Mouse (Mus musculus): ENCODE measurements at regions not wholly inside any gene's neighbourhood (a gene's known extent, or its start where the extent isn't known, plus 50 kb on each side); places are given as distances from the start of the nearest gene placed in this dataset.

DNA sequence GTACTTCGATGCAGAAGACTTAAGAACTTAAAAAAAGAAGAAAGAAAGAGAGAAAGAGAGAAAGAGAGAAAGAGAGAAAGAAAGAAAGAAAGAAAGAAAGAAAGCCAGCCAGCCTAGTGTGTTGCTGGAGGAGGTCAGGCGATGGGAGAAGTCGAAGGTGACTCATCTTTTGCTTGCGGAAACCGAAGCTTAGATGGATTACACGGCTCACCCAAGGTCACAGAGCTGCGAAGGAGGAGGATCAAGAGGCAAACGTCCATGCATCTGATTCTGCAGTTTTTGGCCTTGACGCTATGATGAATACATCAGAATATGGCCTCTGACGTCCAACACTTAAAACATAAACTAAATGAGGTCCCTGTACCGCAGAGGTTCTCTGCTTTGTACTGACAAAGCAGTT lies 192.4 kb upstream of the Tmem45b start:
- H3K27ac ChIP-seq (ENCODE audit: insufficient read depth, low read length): no peak overlapping the region
- TF ChIP-seq POLR2A (IDR thresholded peaks at IDR 0.05; ENCODE audit: extremely low read depth, insufficient read depth, low read length) (no peak), CTCF (IDR thresholded peaks at IDR 0.05; ENCODE audit: extremely low read depth, insufficient read depth, low read length) (no peak)

DNA sequence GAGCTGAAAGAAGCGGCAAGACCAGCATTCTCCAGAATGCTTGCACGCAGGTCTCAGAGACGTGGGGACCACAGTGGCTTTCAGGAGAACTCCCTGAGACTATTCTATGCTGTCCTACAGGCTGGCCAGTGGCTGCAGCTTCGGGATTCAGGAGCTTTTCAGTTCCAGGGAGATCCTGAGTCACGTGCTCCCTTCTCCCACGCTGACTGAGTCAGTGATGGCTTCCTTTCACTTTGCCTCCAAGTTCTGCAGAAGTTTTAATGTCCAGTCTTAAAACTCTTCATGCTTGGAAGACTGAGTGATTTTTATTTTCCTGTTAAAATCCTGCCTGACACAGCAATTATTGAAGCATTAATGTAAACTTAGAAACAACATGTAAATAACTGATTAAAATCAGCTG lies 190.5 kb upstream of the Tmem45b start:
- TF ChIP-seq POLR2A (IDR thresholded peaks at IDR 0.05; ENCODE audit: extremely low read depth, insufficient read depth, low read length) (no peak), CTCF (IDR thresholded peaks at IDR 0.05; ENCODE audit: extremely low read depth, insufficient read depth, low read length) (no peak)
- H3K4me1 ChIP-seq (ENCODE audit: control insufficient read depth, insufficient read depth, low read length): no peaks in the 10 kb centered on the region
- no peak overlapping the region for H3K4me3 ChIP-seq (ENCODE audit: insufficient read depth, low read length)
- H3K27ac ChIP-seq (ENCODE audit: insufficient read depth, low read length): no peak overlapping the region

More for the DNA sequence above, 192.4 kb upstream of the Tmem45b start:
- Histone ChIP-seq H3K4me3 (ENCODE audit: insufficient read depth, low read length) (no peak overlapping the region), H3K4me1 (ENCODE audit: control insufficient read depth, insufficient read depth, low read length) (no peaks in the 10 kb centered on the region)

DNA sequence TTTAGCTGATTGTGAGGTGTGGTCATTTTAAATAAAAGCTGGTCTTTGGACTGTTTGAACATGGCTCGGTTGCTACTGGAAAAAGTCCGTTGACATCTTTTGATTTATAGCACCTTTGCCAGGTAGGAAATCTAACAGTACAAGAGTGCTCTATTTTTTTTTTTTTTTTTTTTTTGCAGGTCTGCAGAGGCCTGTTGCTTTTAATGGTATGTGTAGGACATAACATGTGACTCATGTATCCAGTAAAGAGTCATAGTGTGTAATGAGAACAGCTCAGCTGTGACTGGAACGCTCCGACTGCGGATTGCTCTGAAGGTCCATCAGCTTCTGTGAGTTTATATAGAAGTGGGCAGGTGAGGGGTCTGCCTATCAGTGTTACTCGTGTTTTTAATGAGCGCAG lies 190.0 kb upstream of the Tmem45b start:
- no peaks in the 10 kb centered on the region for H3K4me1 ChIP-seq (ENCODE audit: control insufficient read depth, insufficient read depth, low read length)
- no peak for TF ChIP-seq POLR2A (IDR thresholded peaks at IDR 0.05; ENCODE audit: extremely low read depth, insufficient read depth, low read length)
- TF ChIP-seq CTCF (IDR thresholded peaks at IDR 0.05; ENCODE audit: extremely low read depth, insufficient read depth, low read length): no peak
- no peak overlapping the region for H3K4me3 ChIP-seq (ENCODE audit: insufficient read depth, low read length)
- H3K27ac ChIP-seq (ENCODE audit: insufficient read depth, low read length): no peak overlapping the region

DNA sequence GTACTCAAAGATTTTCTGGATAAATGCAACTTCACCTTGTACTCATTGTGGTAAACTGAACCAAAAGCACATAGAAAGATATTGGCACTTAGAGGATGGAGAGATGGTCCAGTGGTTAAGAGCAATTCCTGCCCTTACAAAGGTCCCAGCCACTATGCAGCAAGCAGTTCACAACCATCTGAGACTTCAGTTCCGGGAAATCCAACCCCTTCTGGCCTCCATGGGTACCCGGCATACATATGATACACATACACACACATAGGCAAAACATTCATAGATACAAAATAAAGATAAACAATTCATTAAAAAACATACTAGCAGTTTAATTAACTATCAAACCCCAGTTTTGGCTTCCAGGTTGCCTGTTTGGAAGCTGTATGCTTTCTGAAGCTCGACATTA lies 189.5 kb upstream of the Tmem45b start:
- no peak overlapping the region for H3K27ac ChIP-seq (ENCODE audit: insufficient read depth, low read length)
- no peak overlapping the region for H3K4me3 ChIP-seq (ENCODE audit: insufficient read depth, low read length)
- no peak for TF ChIP-seq CTCF (IDR thresholded peaks at IDR 0.05; ENCODE audit: extremely low read depth, insufficient read depth, low read length)
- TF ChIP-seq POLR2A (IDR thresholded peaks at IDR 0.05; ENCODE audit: extremely low read depth, insufficient read depth, low read length): no peak
- no peaks in the 10 kb centered on the region for H3K4me1 ChIP-seq (ENCODE audit: control insufficient read depth, insufficient read depth, low read length)

DNA sequence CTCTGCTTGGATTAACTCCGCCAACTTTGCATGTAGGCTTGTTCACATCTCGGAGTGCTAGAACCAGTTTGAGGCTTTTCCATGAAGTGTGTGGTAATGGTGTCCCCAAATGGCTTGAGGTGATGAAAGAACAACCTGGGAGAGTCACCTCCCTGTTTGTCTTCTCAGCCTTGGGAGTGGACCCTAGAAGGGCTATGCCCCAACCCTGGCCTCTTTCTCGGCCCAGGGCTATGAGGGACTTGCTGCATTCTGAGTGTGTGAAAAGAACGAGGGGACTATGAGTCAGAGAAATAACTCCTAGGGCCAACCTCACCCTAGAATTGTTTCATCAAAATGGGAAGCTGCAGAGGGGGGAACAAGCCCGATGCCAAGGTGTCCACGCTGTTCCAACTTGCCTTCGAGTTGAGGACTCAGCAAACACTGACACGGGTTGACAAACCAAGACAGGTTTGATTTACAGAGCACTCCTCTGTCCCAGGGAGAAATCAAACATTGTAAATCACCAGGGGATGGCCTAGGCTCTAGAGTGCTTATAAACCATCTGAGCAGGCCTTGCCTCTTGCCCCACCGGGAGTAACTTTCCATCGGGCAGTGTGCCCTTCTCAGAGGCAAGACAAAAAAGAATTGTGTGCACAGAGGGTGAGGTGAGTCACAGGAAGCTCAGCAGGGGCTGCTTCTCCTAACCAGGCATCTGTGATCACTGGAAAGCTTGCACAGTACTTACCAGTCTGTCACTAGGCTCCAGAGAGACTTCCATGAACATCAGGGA lies 186.3 kb upstream of the Tmem45b start:
- TF ChIP-seq CTCF (IDR thresholded peaks at IDR 0.05; ENCODE audit: extremely low read depth, insufficient read depth, low read length) (no peak), POLR2A (IDR thresholded peaks at IDR 0.05; ENCODE audit: extremely low read depth, insufficient read depth, low read length) (no peak)
- no peaks in the 10 kb centered on the region for H3K4me1 ChIP-seq (ENCODE audit: control insufficient read depth, insufficient read depth, low read length)
- H3K27ac ChIP-seq (ENCODE audit: insufficient read depth, low read length): no peak overlapping the region
- no peak overlapping the region for H3K4me3 ChIP-seq (ENCODE audit: insufficient read depth, low read length)

DNA sequence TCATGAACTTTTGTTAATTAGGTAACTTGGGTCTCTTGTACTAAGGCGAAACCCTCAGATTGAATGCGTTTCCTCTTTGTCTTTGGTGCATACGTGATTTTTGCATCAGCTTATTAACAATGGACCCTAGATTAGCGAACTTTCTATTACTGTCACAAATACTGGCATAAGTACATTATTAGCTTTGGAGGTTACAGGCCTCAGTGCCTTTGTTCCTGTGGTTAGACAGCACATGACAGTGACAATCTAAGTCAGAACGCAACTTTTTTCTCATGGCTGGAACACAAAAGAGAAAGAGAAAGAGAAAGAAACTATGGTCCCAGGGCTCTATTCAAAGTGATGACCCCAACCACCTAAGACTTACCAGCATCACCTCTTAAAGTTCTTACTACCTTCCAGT lies 184.8 kb upstream of the Tmem45b start:
- no peaks in the 10 kb centered on the region for H3K4me1 ChIP-seq (ENCODE audit: control insufficient read depth, insufficient read depth, low read length)
- no peak for TF ChIP-seq CTCF (IDR thresholded peaks at IDR 0.05; ENCODE audit: extremely low read depth, insufficient read depth, low read length)
- no peak for TF ChIP-seq POLR2A (IDR thresholded peaks at IDR 0.05; ENCODE audit: extremely low read depth, insufficient read depth, low read length)
- no peak overlapping the region for H3K27ac ChIP-seq (ENCODE audit: insufficient read depth, low read length)
- H3K4me3 ChIP-seq (ENCODE audit: insufficient read depth, low read length): no peak overlapping the region

DNA sequence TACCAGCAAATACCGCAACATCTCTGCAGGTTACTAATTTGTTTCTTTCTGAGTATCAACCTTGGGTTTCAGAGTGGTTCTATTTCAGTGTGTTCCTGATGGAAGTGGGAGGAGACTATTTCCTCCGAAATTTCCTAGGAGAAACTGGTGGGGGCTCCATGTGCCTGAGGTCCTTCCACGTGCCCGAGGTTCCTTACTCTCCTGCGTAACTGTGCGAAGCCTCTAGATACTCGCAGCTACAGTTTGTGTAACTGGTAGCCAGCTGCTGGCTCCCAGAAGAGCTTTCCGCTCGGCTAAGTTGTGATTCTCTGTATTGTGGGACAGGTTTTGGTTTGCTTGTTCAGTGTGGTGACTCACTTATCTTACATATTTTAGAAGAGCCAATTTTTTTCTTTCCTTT lies 184.3 kb upstream of the Tmem45b start:
- Histone ChIP-seq H3K4me1 (ENCODE audit: control insufficient read depth, insufficient read depth, low read length) (no peaks in the 10 kb centered on the region), H3K4me3 (ENCODE audit: insufficient read depth, low read length) (no peak overlapping the region), H3K27ac (ENCODE audit: insufficient read depth, low read length) (no peak overlapping the region)
- TF ChIP-seq CTCF (IDR thresholded peaks at IDR 0.05; ENCODE audit: extremely low read depth, insufficient read depth, low read length): no peak
- no peak for TF ChIP-seq POLR2A (IDR thresholded peaks at IDR 0.05; ENCODE audit: extremely low read depth, insufficient read depth, low read length)

DNA sequence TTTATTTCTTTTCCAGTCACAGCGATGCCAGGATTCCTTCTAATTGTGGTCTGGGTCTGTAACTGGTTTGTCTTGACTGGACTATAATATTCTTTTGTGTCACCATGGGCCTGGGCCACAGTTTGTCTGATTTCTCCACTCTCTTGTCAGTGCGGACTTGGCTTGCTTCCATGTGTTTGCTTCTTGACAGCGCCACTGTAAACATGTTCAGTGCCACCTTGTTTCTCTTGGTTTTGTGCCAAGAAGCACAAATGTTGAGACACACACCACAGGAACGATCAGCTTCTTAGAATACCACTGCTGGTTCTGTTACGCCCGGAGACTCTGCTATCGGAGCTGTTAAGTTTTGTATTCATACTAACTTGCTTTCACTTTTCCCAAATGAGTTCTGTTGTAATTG lies 180.9 kb upstream of the Tmem45b start:
- no peak overlapping the region for H3K4me3 ChIP-seq (ENCODE audit: insufficient read depth, low read length)
- TF ChIP-seq POLR2A (IDR thresholded peaks at IDR 0.05; ENCODE audit: extremely low read depth, insufficient read depth, low read length): no peak
- no peak for TF ChIP-seq CTCF (IDR thresholded peaks at IDR 0.05; ENCODE audit: extremely low read depth, insufficient read depth, low read length)
- H3K4me1 ChIP-seq (ENCODE audit: control insufficient read depth, insufficient read depth, low read length): no peaks in the 10 kb centered on the region
- H3K27ac ChIP-seq (ENCODE audit: insufficient read depth, low read length): no peak overlapping the region

DNA sequence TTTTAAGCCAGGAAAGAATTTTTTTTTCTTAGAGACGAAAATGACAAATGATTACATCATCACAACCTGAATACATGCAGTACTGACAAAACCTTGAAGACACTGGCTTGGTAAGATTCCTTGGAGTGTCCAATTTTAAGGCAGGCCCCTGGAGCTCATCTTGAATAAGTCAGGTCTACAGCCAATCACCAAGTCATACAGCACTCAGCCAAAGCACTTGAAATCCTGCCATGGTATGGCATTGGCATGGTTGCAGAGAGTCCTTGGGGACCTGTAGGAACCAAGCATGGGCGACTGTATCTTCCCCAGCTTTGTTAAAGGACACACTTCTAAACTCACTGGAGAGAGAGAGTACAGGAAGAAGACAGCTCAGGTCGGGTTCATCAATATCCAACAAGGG lies 179.8 kb upstream of the Tmem45b start:
- Histone ChIP-seq H3K4me3 (ENCODE audit: insufficient read depth, low read length) (no peak overlapping the region), H3K4me1 (ENCODE audit: control insufficient read depth, insufficient read depth, low read length) (no peaks in the 10 kb centered on the region), H3K27ac (ENCODE audit: insufficient read depth, low read length) (no peak overlapping the region)
- no peak for TF ChIP-seq CTCF (IDR thresholded peaks at IDR 0.05; ENCODE audit: extremely low read depth, insufficient read depth, low read length)
- TF ChIP-seq POLR2A (IDR thresholded peaks at IDR 0.05; ENCODE audit: extremely low read depth, insufficient read depth, low read length): no peak

DNA sequence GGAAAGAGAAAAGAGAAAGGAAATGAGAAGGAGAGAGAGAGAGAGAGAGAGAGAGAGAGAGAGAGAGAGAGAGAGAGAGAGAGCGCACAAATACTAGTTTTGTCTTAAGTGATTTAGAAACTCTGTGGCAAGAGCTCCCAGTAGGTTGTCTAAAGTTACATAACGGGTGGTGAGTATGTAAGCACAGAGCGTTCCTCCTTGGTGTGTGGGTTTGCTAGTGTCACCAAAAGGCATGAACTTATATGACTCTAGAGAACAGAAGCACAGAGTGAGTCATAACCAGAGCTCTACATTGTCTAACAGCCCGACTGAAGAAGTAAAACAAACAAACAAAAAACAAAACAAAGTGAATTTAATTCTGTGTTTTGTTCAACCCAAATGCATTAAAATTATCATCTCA lies 177.9 kb upstream of the Tmem45b start:
- H3K4me3 ChIP-seq (ENCODE audit: insufficient read depth, low read length): no peak overlapping the region
- H3K4me1 ChIP-seq (ENCODE audit: control insufficient read depth, insufficient read depth, low read length): no peaks in the 10 kb centered on the region
- no peak for TF ChIP-seq CTCF (IDR thresholded peaks at IDR 0.05; ENCODE audit: extremely low read depth, insufficient read depth, low read length)
- TF ChIP-seq POLR2A (IDR thresholded peaks at IDR 0.05; ENCODE audit: extremely low read depth, insufficient read depth, low read length): no peak
- no peak overlapping the region for H3K27ac ChIP-seq (ENCODE audit: insufficient read depth, low read length)
